Mouse (Mus musculus) C2C12 (cell line): Measurements from ENCODE around the gene Smurf1. TPM values are rescaled to one million over a fixed set of nuclear protein-coding genes. Genes with fewer than 3 reads are reported as not detected.

Experiments used
- H3K27me3 ChIP-seq: one replicate; pipeline ENCODE4 v1.6.1; 2011; ENCODE audit not compliant: control insufficient read depth, insufficient read depth, insufficient read length
- H3K36me3 ChIP-seq: one replicate; pipeline ENCODE4 v1.6.1; 2011; ENCODE audit not compliant: control insufficient read depth, insufficient read depth
- H3K4me3 ChIP-seq: one replicate; pipeline ENCODE4 v1.5.1; 2011; ENCODE audit warnings: mild to moderate bottlenecking, control low read depth; ENCODE audit not compliant: poor library complexity, insufficient read depth, severe bottlenecking
- H3K79me2 ChIP-seq: one replicate; pipeline ENCODE4 v1.6.1; 2011; ENCODE audit not compliant: control insufficient read depth, insufficient read depth
- H3K79me3 ChIP-seq: one replicate; pipeline ENCODE4 v1.6.1; 2011; ENCODE audit warnings: low read depth, control low read depth
- H3ac ChIP-seq: one replicate; pipeline ENCODE3; 2011; ENCODE audit warnings: low read depth; ENCODE audit not compliant: control insufficient read depth, insufficient read length
- CEBPB ChIP-seq: IDR thresholded peaks from one replicate; pipeline ENCODE4 v1.6.1; 2011; ENCODE audit warnings: low read depth, mild to moderate bottlenecking, control low read depth, moderate library complexity
- CTCF ChIP-seq: IDR thresholded peaks from one replicate; pipeline ENCODE4 v1.5.1; 2011; ENCODE audit not compliant: control insufficient read depth, insufficient read depth, insufficient read length
- FOSL1 ChIP-seq: IDR thresholded peaks from one replicate; pipeline ENCODE4 v1.8.0; 2011; ENCODE audit warnings: mild to moderate bottlenecking, low read length; ENCODE audit not compliant: poor library complexity, insufficient read depth, severe bottlenecking
- MAX ChIP-seq: IDR thresholded peaks from one replicate; pipeline ENCODE4 v1.6.1; 2011; ENCODE audit warnings: mild to moderate bottlenecking, control low read depth
- MYOD1 ChIP-seq: IDR thresholded peaks from one replicate; pipeline ENCODE4 v1.6.1; 2011; ENCODE audit warnings: low read depth; ENCODE audit not compliant: control insufficient read depth, insufficient read length
- MYOG ChIP-seq: IDR thresholded peaks from one replicate; pipeline ENCODE4 v1.6.1; 2011; ENCODE audit not compliant: control insufficient read depth, insufficient read length; ENCODE audit errors: extremely low read depth
- USF1 ChIP-seq: IDR thresholded peaks from one replicate; pipeline ENCODE4 v1.6.1; 2011; ENCODE audit warnings: low read depth, mild to moderate bottlenecking, control low read depth, moderate library complexity
- polyA plus RNA-seq: library from polyadenylated mRNA; unstranded; fragments of >200 nt; fragmentation: generic; extraction: Trizol; gene quantifications from one replicate; pipeline ENCODE4 v1.2.1, GENCODE M21; 2012; ENCODE audit warnings: missing spikeins

The Smurf1 gene
- polyA plus RNA-seq, 1 experiment = 39.1 TPM

GRCm38 (mm10) chr5:144954432-144954831 is 11.2 kb downstream of the Smurf1 start:
- H3K4me3 ChIP-seq = no peak overlapping the region
- no peak overlapping the region for H3ac ChIP-seq
- peaks cover 100% of the 10 kb centered on the region for H3K79me2 ChIP-seq
- no peaks in the 10 kb centered on the region for H3K27me3 ChIP-seq
- H3K79me3 ChIP-seq = peaks cover 97% of the 10 kb centered on the region
- TF ChIP-seq CTCF (no peak), MYOD1 (no peak), MYOG (no peak)
- H3K36me3 ChIP-seq = no peaks in the 10 kb centered on the region

DNA sequence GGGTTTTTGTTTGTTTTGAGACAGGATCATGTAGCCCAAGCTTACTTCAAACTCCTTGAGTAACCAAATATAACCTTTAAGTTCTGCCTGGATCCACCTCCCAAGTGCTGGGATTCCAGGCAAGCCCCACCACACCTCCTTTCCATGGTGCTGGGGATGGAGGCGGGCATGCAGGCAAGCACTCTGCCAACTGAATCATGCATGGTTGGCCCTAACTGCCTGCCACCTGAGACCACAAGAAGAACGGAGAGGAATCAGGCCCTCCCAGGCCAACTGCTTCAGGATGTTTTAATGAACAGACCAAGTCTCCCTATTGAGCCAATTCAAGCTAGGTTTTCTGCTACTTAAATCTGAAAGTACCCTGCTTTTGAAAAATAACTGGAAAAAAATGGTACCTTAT is 13.1 kb downstream of the Smurf1 start:
- TF ChIP-seq MYOG (no peak), CTCF (no peak), MAX (no peak), MYOD1 (no peak), USF1 (no peak), CEBPB (no peak), FOSL1 (no peak)
- H3K79me3 ChIP-seq = peaks cover 97% of the 10 kb centered on the region
- no peaks in the 10 kb centered on the region for H3K36me3 ChIP-seq
- H3K4me3 ChIP-seq = no peak overlapping the region
- H3K27me3 ChIP-seq = no peaks in the 10 kb centered on the region
- no peak overlapping the region for H3ac ChIP-seq
- H3K79me2 ChIP-seq = peaks cover 100% of the 10 kb centered on the region

- Histone ChIP-seq H3K79me2 (peaks cover 100% of the 10 kb centered on the region), H3K27me3 (no peaks in the 10 kb centered on the region), H3K36me3 (no peaks in the 10 kb centered on the region), H3ac (no peak overlapping the region), H3K79me3 (peaks cover 98% of the 10 kb centered on the region), H3K4me3 (no peak overlapping the region)
- TF ChIP-seq FOSL1 = no peak
- no peak for TF ChIP-seq MYOG
- TF ChIP-seq USF1 = no peak
- no peak for TF ChIP-seq CTCF
- no peak for TF ChIP-seq CEBPB
- no peak for TF ChIP-seq MAX
- no peak for TF ChIP-seq MYOD1
These were observed 15.1 kb downstream of the Smurf1 start for GRCm38 (mm10) chr5:144950428-144951051.

GRCm38 (mm10) chr5:144949856-144950255 is 15.8 kb downstream of the Smurf1 start:
- no peak overlapping the region for H3K4me3 ChIP-seq
- no peaks in the 10 kb centered on the region for H3K27me3 ChIP-seq
- TF ChIP-seq FOSL1 (no peak), USF1 (no peak), CTCF (no peak), MYOD1 (no peak), MAX (no peak), CEBPB (no peak)
- H3K79me3 ChIP-seq = peaks cover 100% of the 10 kb centered on the region
- peaks cover 100% of the 10 kb centered on the region for H3K79me2 ChIP-seq
- no peak overlapping the region for H3ac ChIP-seq
- H3K36me3 ChIP-seq = no peaks in the 10 kb centered on the region

DNA sequence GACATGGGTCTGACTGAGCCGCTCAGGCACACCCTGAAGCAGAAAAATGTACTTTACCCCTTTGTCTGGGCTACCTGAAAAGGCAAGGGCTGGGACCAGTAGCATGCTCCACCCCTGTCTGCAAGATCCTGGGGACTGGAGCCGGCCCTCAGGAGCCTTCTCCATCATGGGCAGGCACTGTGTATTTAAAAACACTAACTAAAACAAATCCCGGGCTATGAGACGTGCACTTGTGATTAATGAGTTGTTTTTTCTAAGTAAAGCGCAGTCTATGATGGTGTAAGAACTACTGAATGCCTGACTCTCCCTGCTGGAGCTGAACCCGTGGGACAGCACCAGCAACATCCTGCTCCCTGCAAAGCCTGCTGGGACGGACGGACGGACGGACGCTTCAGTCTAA is 17.2 kb downstream of the Smurf1 start:
- H3ac ChIP-seq = no peak overlapping the region
- H3K27me3 ChIP-seq = no peaks in the 10 kb centered on the region
- no peak for TF ChIP-seq USF1
- TF ChIP-seq CEBPB = no peak
- no peak for TF ChIP-seq FOSL1
- TF ChIP-seq MYOD1 = no peak
- TF ChIP-seq CTCF = no peak
- no peak for TF ChIP-seq MAX
- H3K36me3 ChIP-seq = no peaks in the 10 kb centered on the region
- H3K4me3 ChIP-seq = no peak overlapping the region
- peaks cover 100% of the 10 kb centered on the region for H3K79me2 ChIP-seq
- H3K79me3 ChIP-seq = peaks cover 100% of the 10 kb centered on the region

GRCm38 (mm10) chr5:144948002-144948401 is 17.6 kb downstream of the Smurf1 start:
- peaks cover 100% of the 10 kb centered on the region for H3K79me3 ChIP-seq
- TF ChIP-seq MAX (no peak), CTCF (no peak), MYOD1 (no peak), MYOG (no peak), CEBPB (no peak), USF1 (no peak), FOSL1 (no peak)
- no peak overlapping the region for H3ac ChIP-seq
- H3K79me2 ChIP-seq = peaks cover 100% of the 10 kb centered on the region
- H3K4me3 ChIP-seq = no peak overlapping the region
- H3K36me3 ChIP-seq = no peaks in the 10 kb centered on the region
- H3K27me3 ChIP-seq = no peaks in the 10 kb centered on the region
